In the genomic region with DNA sequence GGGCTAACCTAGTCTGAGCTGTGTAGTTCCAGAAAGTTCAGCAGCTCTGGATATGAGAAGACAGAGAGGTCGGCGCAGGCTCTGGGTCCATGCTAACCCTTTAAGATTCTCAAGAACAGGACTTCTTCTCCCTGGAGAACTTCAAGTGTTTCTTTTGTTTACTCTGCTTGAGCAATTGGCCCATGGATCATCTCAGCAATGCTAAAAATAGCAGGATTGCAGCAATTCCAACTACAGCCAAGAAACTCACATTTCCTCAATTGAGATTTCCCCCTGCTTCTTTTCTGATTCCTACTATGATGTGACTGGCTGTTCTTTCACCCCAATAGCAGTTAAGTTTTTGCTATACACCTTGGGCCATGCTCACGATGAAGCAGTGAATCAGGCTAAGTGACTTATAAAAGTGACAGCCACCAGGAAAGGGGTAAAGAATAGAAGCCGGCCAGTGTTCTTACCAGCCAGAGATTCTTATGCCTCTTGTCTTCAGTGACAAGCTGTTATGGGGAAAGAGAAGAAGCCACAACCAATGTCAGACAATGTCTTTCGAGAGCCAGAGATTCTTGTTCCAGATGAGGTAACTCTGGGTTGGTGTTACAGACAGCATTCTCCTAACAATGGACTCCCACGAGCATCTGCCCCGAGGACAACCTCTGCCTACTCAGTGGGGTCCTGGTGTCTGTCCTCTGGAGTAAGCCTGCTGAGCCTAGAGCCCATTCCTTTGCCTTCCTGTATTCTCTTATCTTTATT, we compare ENCODE assay signal across 9 mouse cellular contexts. TPM values are rescaled to one million over a fixed set of nuclear protein-coding genes. Genes with fewer than 3 reads are reported as not detected.
DNase-seq lines count a peak whose midpoint lies in the region; ATAC-seq and TF ChIP-seq lines count a peak whose summit lies in the region.
"Had no signal": no experiment of that assay in that cellular context is flagged by ENCODE, and none has a peak within 500 bp of the region (broad histone marks: within the 10 kb centered on the region; RNA-seq: fewer than 3 reads in every experiment).

No protein-coding gene starts in this region.

- H3K9me3 ChIP-seq in kidney, postnatal 0 days (replicated peaks; ENCODE audit: low read length), result no peaks in the 10 kb centered on the region
- H3K9me3 ChIP-seq: embryonic facial prominence, embryonic 12.5 days had no signal

- H3K4me1 ChIP-seq in embryonic fibroblast, embryonic 13.5 days (ENCODE audit: control insufficient read depth, insufficient read depth, low read length), result no peaks in the 10 kb centered on the region; the same call in 1 of the 2 replicates
- H3K4me1 ChIP-seq in kidney, postnatal 0 days (replicated peaks; ENCODE audit: insufficient read depth, low read length), result peaks cover 13% of the 10 kb centered on the region; the same call in 1 of the 2 replicates
- H3K4me1 ChIP-seq: embryonic facial prominence, embryonic 12.5 days had no signal

- no peaks in the 10 kb centered on the region for H3K27me3 ChIP-seq in kidney, postnatal 0 days (ENCODE audit: insufficient read depth, low read length)
- H3K27me3 ChIP-seq: embryonic facial prominence, embryonic 12.5 days had no signal

- H3K27ac ChIP-seq in layer of hippocampus, adult 2 months, result peak overlapping the region; percentile 88
- H3K27ac ChIP-seq in embryonic fibroblast, embryonic 13.5 days (ENCODE audit: insufficient read depth, low read length), result peak overlapping the region; percentile 65
- peak overlapping the region; percentile 78 for H3K27ac ChIP-seq in kidney, postnatal 0 days
- H3K27ac ChIP-seq: embryonic facial prominence, embryonic 12.5 days had no signal

- H3K36me3 ChIP-seq in kidney, postnatal 0 days (ENCODE audit: insufficient read depth, low read length), result peaks cover 11% of the 10 kb centered on the region; the same call in 1 of the 2 replicates

- no peak overlapping the region for H3K4me2 ChIP-seq in kidney, postnatal 0 days (ENCODE audit: low read length)
- H3K4me2 ChIP-seq: embryonic facial prominence, embryonic 12.5 days had no signal

- no peak for TF ChIP-seq POLR2A in embryonic fibroblast, embryonic 13.5 days (IDR thresholded peaks at IDR 0.05; ENCODE audit: low read depth, low read length)

- 63% methylated on average over 7 of the region's 7 CpGs for WGBS in kidney, postnatal 0 days

- H3K4me3 ChIP-seq in layer of hippocampus, adult 2 months, result no peak overlapping the region
- H3K4me3 ChIP-seq in embryonic fibroblast, embryonic 13.5 days (ENCODE audit: insufficient read depth, low read length), result no peak overlapping the region
- H3K4me3 ChIP-seq in kidney, postnatal 0 days (replicated peaks; ENCODE audit: low read depth, low read length), result no peak overlapping the region
- H3K4me3 ChIP-seq: embryonic facial prominence, embryonic 12.5 days had no signal

- DNase-seq in layer of hippocampus, adult 2 months (ENCODE audit: low spot score in 2 of 2), result no peak
- DNase-seq in layer of hippocampus, postnatal 36 days, result no peak
- peak; percentile 60 for DNase-seq in kidney, postnatal 0 days (ENCODE audit: low spot score)
- peak; percentile 65 for DNase-seq in skeletal muscle tissue, adult 2 months (ENCODE audit: low read depth, low spot score)
- DNase-seq in spleen, postnatal 14 days (ENCODE audit: low spot score in 2 of 2), result no peak
- no peak for DNase-seq in testis, postnatal 14 days (ENCODE audit: low spot score)
- DNase-seq in spleen, postnatal 36 days (ENCODE audit: low spot score in 2 of 2), result no peak

- no peak for TF ChIP-seq CTCF in layer of hippocampus, adult 2 months (conservative IDR thresholded peaks at IDR 0.05)
- no peak for TF ChIP-seq CTCF in embryonic fibroblast, embryonic 13.5 days (IDR thresholded peaks at IDR 0.05; ENCODE audit: borderline replicate concordance, insufficient read depth, low read length)
- no peak for TF ChIP-seq CTCF in kidney, postnatal 0 days (IDR thresholded peaks at IDR 0.05; ENCODE audit: low read depth)

- no peak overlapping the region for H3K9ac ChIP-seq in kidney, postnatal 0 days (ENCODE audit: low read depth, low read length)
- H3K9ac ChIP-seq: embryonic facial prominence, embryonic 12.5 days had no signal

- ATAC-seq in kidney, postnatal 0 days (replicated peaks; ENCODE audit: low FRiP score, low read depth), result no peak

RNA-seq across cellular contexts. Expression of a gene that starts 33.2 kb away (rescaled TPM):
- total RNA-seq in layer of hippocampus, adult 2 months (2021), result 1 to 10 TPM; 2.1 TPM
- 1 to 10 TPM; 1.5 to 1.9 TPM for total RNA-seq in layer of hippocampus, postnatal 36 days (2021)
- 0.80 and 1.1 TPM in 2 replicates for polyA plus RNA-seq in embryonic fibroblast, embryonic 13.5 days (2011; ENCODE audit: insufficient read length, low read depth, missing spikeins)
- polyA plus RNA-seq in kidney, postnatal 0 days (2015; fragmentation: Nextera tagmentation; extraction: Ambion mirVana), result 33.7 and 38.7 TPM in 2 replicates

Comparison
In these comparisons a context has a peak if more than half of its experiments do, and no peak if none do; other contexts are left out.
1. DNase-seq: peak in kidney, postnatal 0 days (single experiment) and skeletal muscle tissue, adult 2 months (single experiment); none in layer of hippocampus, adult 2 months (0 of 2), layer of hippocampus, postnatal 36 days (0 of 2), spleen, postnatal 14 days (0 of 2), testis, postnatal 14 days (single experiment) and spleen, postnatal 36 days (0 of 2).
2. Peak in every context shown above with its lines, with median percentiles within 50 percentile points of each other: H3K27ac ChIP-seq.